Mouse (Mus musculus) kidney, adult 10 weeks (tissue): Measurements from ENCODE around the gene Prl2c1. TPM values are rescaled to one million over a fixed set of nuclear protein-coding genes. Genes with fewer than 3 reads are reported as not detected.

ENCODE experiments used
- polyA plus RNA-seq: library from polyadenylated mRNA; stranded (reverse); fragments of 350-450 nt; fragmentation: Illumina TruSeq; extraction: RNeasy Lipid Tissue Mini Kit (QIAGEN cat#74804); gene quantifications from one replicate; pipeline ENCODE4 v1.2.3, GENCODE M21; 2014; ENCODE audit warnings: low read depth, low replicate concordance

The Prl2c1 gene
- polyA plus RNA-seq, result not detected

DNA sequence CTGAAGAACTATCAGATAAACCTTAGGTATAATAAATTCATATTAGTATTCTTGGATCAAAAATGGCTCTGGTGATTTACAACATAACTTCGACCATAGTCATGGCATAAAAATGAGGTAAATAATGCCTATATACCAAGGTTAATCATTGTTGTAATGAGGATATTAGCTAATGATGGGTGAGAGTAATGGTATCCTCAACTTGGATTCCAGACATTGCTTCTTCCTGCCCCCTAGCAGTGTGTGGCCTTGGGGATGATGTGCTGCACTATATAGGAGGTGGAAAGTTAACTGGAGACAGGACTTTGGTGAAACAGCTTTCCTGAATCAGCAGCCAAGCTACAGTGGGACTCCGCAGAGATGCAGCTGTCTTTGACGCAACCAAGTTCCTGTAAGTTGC lies at the start of gene Prl2c1:
TSS of gene Prl2c1 (plus strand) at position 301 of the 400 bp plus-strand sequence.

DNA sequence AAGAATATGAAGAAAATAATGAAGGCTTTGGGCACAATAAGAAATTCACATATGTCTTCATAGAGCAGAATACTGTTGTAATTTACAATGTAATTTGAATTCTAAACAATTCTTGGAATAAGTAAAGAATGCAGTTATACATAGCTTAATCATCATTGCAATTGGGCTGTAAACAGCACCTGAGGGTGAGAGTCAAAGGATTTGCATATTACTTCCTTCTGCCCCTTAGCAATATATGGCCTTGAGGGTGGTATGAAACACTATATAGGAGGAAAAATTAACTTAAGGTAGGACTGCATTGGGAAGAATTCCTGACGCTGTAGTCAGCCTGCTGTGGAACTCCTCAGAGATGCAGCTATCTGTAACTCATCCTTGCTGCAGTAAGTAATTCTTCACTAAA lies 47.8 kb upstream of the Prl2c1 start, which contains the start of gene Prl2a1:
TSS of gene Prl2a1 (plus strand) at position 301 of the 400 bp plus-strand sequence.

Other genes starting within 250 kb of the Prl2c1 start
- not detected for gene Prl7b1, start 238.8 kb upstream of the Prl2c1 start, polyA plus RNA-seq
- not detected for gene Prl7a1, start 206.8 kb upstream of the Prl2c1 start, polyA plus RNA-seq
- not detected for gene Prl7a2, start 181.3 kb upstream of the Prl2c1 start, polyA plus RNA-seq
- not detected for gene Prl7d1, start 132.6 kb upstream of the Prl2c1 start, polyA plus RNA-seq
- not detected for gene Prl7c1, start 68.5 kb upstream of the Prl2c1 start, polyA plus RNA-seq
- gene Prl2a1, start 47.7 kb upstream of the Prl2c1 start, polyA plus RNA-seq, result not detected
- not detected for gene Prl4a1, start 166.9 kb downstream of the Prl2c1 start, polyA plus RNA-seq